Mouse (Mus musculus): ENCODE measurements around the gene Irf9. TPM values are rescaled to one million over a fixed set of nuclear protein-coding genes. Genes with fewer than 3 reads are reported as not detected.

Gene Irf9
- polyA plus RNA-seq, 1 experiment, result 18.0 TPM

DNA sequence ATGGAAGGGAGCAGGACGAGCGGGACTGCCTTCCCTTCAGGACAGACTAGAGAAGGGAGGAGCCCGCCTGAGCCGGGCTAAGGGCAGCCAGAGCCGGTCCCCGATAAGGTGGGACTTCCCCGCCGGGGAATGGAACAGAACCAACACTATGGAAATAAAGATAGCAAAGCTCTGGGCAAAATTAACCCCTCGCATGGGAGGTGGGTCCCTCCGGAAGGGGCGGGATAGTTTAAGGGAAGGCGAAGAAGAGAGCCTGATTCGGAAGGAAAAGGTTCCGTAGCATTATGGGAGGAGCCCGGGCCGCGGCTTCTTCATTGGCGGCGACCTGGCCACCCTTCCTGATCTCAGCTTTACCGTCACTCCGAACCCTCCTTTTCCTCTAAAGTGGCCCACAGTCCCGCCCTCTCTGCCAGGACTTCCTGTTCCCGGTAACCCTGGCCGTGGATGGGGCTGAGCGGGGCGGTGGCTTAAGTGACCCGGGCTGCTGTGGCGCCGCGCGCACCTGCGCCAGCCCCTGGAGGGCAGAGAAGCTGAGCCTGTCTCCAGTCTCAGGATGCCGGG is 12.0 kb upstream of the Irf9 start, which contains the start of gene Rnf31:
Gene Rnf31, plus strand, starts transcription at position 378 of the 561 bp plus-strand sequence.
- TF ChIP-seq GATA1 (IDR thresholded peaks at IDR 0.05; ENCODE audit: low read length), result no peak

DNA sequence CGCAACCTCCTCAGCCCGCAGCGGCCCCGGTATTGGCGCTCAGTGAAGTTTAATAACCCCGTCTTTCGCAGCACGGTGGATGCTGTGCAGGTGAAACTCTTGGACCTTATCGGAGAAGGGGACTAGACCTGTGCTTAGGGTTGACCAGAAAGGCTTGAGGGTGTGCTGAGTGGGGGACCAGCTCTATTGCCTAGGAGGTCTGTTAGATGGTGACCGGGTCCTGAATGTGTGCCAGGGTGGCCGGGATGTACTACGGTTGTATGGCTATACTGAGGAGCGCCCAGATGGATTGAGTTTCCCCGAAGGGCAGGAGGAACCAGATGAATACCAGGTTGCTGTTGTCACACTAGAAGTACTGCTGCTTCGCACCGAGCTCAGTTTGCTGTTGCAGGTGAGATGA is 11.1 kb upstream of the Irf9 start:
- TF ChIP-seq GATA1 (IDR thresholded peaks at IDR 0.05; ENCODE audit: low read length), result no peak

DNA sequence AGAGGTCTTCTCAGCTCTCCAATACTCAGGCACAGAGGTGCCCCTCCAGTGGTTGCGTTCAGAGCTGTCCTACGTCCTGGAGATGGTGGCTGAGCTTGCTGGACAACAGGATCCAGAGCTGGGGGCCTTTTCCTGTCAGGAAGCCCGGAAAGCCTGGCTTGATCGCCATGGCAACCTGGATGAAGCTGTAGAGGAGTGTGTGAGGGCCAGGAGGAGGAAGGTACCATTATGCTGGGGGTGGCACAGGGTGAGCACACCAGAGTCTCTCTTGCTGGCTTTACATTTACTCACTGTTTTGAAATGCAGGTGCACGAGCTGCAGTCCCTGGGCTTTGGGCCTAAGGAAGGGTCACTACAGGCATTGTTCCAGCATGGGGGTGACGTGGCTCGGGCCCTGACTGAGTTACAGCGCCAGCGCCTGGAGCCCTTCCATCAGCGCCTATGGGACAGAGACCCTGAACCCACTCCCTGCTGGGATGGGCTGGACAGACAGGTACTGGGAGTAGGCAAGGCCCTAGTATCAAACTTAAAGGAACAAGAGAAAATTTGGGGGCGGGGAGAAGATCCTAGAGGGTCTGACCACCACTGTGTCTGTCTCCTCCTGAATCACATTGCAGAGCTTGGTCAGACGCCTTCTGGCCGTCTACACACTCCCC is 7.2 kb upstream of the Irf9 start:
- no peak for TF ChIP-seq GATA1 (IDR thresholded peaks at IDR 0.05; ENCODE audit: low read length)

GRCm38 (mm10) chr14:55598521-55599390 is 4.6 kb upstream of the Irf9 start:
- TF ChIP-seq GATA1 (IDR thresholded peaks at IDR 0.05; ENCODE audit: low read length), result no peak

DNA sequence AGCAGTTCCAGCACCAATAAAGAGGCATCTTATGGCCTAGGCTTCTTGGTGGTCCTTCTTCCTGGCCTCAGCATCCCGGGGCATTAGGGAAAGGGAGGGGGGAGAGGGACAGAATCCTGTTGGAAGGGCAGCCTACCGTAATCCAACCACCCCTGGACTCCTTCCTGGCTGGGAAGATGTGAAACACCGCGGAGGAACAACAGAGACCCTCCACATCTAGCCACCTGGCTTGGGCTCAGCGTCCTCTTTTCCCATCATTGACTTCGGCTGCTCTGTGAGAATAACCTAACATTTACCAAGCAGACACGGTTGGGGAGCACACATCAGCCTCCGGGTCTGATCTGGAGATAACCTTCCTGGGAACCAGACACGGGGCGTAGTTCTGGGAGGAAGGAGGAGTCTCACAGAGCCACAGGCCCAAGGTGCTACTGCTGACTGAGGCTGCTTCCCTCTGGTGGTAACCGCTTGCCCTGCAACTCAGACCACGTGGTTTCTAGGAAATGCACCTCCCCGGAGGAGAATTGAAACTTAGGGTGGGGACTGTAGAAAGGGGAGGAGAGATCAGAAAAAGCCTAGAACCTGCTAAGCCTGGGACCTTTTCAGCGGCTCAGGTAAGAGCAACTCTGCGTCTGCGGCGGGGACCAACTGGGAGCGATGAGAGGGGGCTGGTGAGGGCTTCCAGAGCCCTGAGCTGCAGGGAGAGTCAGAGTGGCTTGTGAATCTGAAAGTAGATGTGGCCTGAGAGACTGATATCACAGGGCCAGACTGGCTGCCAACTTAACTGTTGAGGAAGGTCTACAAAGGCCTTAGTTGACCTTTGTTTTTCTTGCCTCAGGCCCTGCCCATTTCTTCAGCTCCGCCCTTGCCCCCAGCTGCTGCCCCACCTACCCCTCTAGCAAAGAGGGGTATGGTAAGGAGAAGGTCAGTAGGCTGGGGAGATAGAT is 534 bp downstream of the Irf9 start:
- TF ChIP-seq GATA1 (IDR thresholded peaks at IDR 0.05; ENCODE audit: low read length), result peak; percentile 50

GRCm38 (mm10) chr14:55604823-55605222 is 1.5 kb downstream of the Irf9 start:
- no peak for TF ChIP-seq GATA1 (IDR thresholded peaks at IDR 0.05; ENCODE audit: low read length)

GRCm38 (mm10) chr14:55605743-55606459 is 2.5 kb downstream of the Irf9 start:
- no peak for TF ChIP-seq GATA1 (IDR thresholded peaks at IDR 0.05; ENCODE audit: low read length)

- no peak for TF ChIP-seq GATA1 (IDR thresholded peaks at IDR 0.05; ENCODE audit: low read length)
These were observed 5.0 kb downstream of the Irf9 start for GRCm38 (mm10) chr14:55608339-55608738.

DNA sequence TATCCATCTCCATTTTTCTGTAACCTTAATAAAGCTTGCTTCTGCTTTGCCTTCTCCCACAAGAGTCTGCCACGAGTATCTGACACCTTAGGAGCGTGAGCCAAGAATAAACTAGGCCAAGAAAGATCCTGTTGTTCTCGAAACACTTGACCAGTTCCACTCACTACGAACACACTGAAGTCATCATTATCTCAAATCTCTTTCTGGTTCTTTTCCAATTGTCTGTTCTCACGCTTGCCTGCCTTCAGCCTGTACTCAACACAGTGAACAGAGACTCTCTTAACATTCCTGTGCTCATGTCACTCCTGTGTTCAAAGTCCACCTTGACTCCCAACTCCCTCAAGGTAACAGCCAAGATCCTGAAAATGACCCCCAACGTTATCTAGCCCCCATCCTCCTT is 10.0 kb downstream of the Irf9 start:
- no peak for TF ChIP-seq GATA1 (IDR thresholded peaks at IDR 0.05; ENCODE audit: low read length)

DNA sequence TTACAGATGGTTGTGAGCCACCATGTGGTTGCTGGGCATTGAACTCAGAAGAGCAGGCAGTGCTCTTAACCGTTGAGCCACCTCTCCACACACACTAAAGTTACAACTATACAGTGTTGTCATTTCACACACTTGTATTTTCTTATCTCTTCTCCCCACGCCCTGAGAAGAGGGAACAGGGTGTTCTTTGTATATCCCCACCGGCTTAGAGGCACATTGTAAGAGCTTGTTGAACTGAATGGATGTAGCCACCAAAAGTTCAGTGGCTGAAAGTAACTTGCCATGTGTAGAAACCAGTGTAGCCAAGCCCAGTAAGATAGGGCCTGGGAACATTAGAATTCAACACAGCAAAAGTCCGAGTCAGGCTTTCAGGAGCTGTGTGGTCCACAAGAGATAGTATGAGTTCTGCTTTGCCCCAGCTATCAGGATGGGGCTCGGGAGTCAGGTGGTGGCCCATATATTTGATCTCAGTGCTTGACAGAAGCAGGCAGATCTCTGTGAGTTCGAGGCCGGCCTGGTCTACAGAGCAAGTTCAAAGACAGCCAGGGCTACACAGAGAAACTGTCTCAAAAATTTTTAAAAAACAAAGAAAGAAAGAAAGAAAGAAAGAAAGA is 11.3 kb downstream of the Irf9 start:
- TF ChIP-seq GATA1 (IDR thresholded peaks at IDR 0.05; ENCODE audit: low read length), result no peak

DNA sequence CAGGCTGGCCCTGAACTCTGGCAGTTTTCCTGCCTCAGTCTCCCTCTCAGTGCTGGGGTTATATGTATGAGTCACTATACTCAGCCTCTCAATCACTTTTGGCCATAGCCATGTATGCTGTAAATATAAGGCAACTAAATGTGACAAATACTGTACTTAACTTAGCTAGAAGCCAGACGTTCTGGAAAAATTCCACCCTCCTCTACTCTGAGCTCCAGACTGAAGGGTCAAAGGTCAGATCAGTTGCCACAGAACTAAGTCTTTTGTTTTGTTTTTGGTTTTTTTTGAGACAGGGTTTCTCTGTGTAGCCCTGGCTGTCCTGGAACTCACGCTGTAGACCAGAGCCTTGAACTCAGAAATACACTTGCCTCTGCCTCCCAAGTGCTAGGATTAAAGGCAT is 12.5 kb downstream of the Irf9 start:
- TF ChIP-seq GATA1 (IDR thresholded peaks at IDR 0.05; ENCODE audit: low read length), result no peak

- TF ChIP-seq GATA1 (IDR thresholded peaks at IDR 0.05; ENCODE audit: low read length), result no peak
These were observed 13.5 kb downstream of the Irf9 start for GRCm38 (mm10) chr14:55616844-55617243.

- no peak for TF ChIP-seq GATA1 (IDR thresholded peaks at IDR 0.05; ENCODE audit: low read length)
These were observed 14.5 kb downstream of the Irf9 start, which contains the start of gene Rec8 for GRCm38 (mm10) chr14:55617822-55618221. Gene Rec8, plus strand, starts transcription at chr14:55618037.
